Mouse (Mus musculus): ENCODE results near the gene Fam110c. TPM values are rescaled to one million over a fixed set of nuclear protein-coding genes. Genes with fewer than 3 reads are reported as not detected.
A peak's percentile ranks its signal among the peaks of the same experiment; 100 is the strongest.

Gene Fam110c
- polyA plus RNA-seq, 1 experiment from 2014 or later, result 0.63 TPM

DNA sequence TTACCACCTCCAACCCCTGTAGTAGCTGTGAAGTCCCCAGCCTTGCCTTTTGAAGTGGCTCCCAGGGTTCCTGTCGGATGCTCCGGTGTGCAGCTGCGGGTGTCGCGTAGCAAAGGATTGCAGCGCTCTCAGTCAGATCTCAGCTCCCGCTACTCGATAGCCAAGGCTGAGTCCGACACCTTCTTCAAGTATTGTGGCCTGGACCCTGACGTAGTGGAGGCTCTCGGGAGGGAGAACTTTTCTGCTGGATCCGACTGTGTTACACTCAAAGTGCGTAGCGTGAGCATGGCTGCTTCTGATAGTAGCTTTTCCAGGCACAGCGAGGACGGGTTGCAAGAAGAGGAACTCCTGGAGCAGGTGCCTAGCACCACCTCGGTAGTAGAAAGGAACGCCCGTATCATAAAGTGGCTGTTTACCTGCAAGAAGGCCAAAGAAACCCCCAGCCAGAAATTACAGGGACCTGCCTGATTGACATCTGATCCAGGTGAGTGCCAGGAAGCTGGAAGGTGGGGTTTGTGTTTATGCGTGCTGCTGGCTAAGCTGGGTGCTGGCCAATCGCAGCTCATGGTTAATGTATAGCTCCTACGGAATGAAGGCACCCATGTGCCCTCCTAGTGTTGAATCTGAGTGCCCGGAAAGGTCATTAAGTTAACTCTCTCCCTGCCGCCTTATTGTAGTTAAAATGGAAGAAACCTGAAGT, 1.3 kb downstream of the Fam110c start:
- under 1% methylated on average over 24 of the region's 24 CpGs for WGBS
- ATAC-seq (ENCODE audit: low read depth) (peak; percentile 23; the same call in 1 of the 2 replicates), DNase-seq (ENCODE audit: low spot score) (peak; percentile 23)
- peak overlapping the region; percentile 93 for H3K4me2 ChIP-seq (ENCODE audit: low read depth, low read length)
- H3K27me3 ChIP-seq (replicated peaks; ENCODE audit: control insufficient read depth, insufficient read depth, low read length), result peaks cover 51% of the 10 kb centered on the region
- no peaks in the 10 kb centered on the region for H3K9me3 ChIP-seq (ENCODE audit: control insufficient read depth, low read length)
- H3K36me3 ChIP-seq (ENCODE audit: control insufficient read depth, insufficient read depth, low read length), result no peaks in the 10 kb centered on the region
- H3K4me1 ChIP-seq (ENCODE audit: control insufficient read depth, insufficient read depth, low read length), result 0 out of 2 replicates have a peak, but pooled peaks cover 6% of the 10 kb centered on the region
- H3K9ac ChIP-seq (ENCODE audit: low read depth, low read length), result peak overlapping the region; percentile 1; the same call in 1 of the 2 replicates
- H3K4me3 ChIP-seq (ENCODE audit: low read depth, low read length), result peak overlapping the region; percentile 33
- H3K27ac ChIP-seq (replicated peaks; ENCODE audit: low read depth, low read length), result no peak overlapping the region

DNA sequence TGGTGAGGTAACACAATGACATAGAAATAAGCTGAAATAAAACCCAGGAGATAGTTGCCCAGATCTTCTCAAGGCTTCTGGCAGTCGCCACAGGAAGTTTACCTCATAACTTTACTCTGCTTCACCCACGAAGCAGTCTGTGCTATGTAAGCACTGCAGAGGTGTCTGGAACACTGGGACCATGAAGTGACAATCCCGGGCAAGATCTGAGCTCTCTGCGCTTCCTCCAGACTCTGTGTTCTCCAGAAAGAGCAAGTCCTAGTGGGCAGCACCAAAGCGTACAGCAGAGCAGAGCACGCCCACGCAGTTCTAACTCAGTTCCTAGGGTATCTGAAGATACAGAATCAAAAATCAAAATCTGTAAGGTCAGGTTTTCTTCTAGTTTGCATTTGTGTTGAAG, 3.4 kb downstream of the Fam110c start:
- Histone ChIP-seq H3K4me1 (ENCODE audit: control insufficient read depth, insufficient read depth, low read length) (0 out of 2 replicates have a peak, but pooled peaks cover 6% of the 10 kb centered on the region), H3K27me3 (replicated peaks; ENCODE audit: control insufficient read depth, insufficient read depth, low read length) (peaks cover 48% of the 10 kb centered on the region), H3K4me3 (ENCODE audit: low read depth, low read length) (no peak overlapping the region), H3K9me3 (ENCODE audit: control insufficient read depth, low read length) (no peaks in the 10 kb centered on the region), H3K9ac (ENCODE audit: low read depth, low read length) (no peak overlapping the region), H3K27ac (replicated peaks; ENCODE audit: low read depth, low read length) (no peak overlapping the region), H3K36me3 (ENCODE audit: control insufficient read depth, insufficient read depth, low read length) (no peaks in the 10 kb centered on the region), H3K4me2 (ENCODE audit: low read depth, low read length) (no peak overlapping the region)
- 72% methylated on average over 7 of the region's 7 CpGs for WGBS
- DNase-seq (ENCODE audit: low spot score) (no peak), ATAC-seq (ENCODE audit: low read depth) (no peak)

- peaks cover 38% of the 10 kb centered on the region for H3K27me3 ChIP-seq (replicated peaks; ENCODE audit: control insufficient read depth, insufficient read depth, low read length)
- H3K27ac ChIP-seq (replicated peaks; ENCODE audit: low read depth, low read length), result no peak overlapping the region
- H3K9ac ChIP-seq (ENCODE audit: low read depth, low read length), result no peak overlapping the region
- ATAC-seq (ENCODE audit: low read depth), result no peak
- no peaks in the 10 kb centered on the region for H3K36me3 ChIP-seq (ENCODE audit: control insufficient read depth, insufficient read depth, low read length)
- no peak for DNase-seq (ENCODE audit: low spot score)
- 61% methylated on average over 4 of the region's 4 CpGs for WGBS
- no peak overlapping the region for H3K4me2 ChIP-seq (ENCODE audit: low read depth, low read length)
- no peaks in the 10 kb centered on the region for H3K9me3 ChIP-seq (ENCODE audit: control insufficient read depth, low read length)
- 0 out of 2 replicates have a peak, but pooled peaks cover 6% of the 10 kb centered on the region for H3K4me1 ChIP-seq (ENCODE audit: control insufficient read depth, insufficient read depth, low read length)
- no peak overlapping the region for H3K4me3 ChIP-seq (ENCODE audit: low read depth, low read length)
Measured at GRCm38 (mm10) chr12:31078030-31078429, 4.4 kb downstream of the Fam110c start.

DNA sequence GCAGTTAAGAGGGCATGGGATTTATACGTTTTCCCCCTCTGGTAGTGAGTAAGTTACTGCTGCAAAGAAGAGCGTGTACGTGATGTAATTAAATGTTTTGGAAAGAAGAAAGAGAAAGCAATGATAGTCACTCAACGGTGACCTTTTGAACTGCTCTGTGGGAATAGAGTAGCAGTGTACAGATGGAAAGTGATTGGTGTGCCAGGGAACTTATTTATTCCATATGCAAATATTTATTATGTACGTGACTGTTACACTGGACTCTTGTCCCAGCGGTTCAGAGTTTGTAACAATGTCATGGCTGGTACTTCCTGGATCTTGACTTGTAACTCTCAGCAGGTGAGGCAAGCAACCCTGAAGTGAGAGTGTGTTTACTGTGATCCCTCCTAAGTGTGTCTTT, 6.7 kb downstream of the Fam110c start:
- no peak overlapping the region for H3K4me3 ChIP-seq (ENCODE audit: low read depth, low read length)
- H3K4me2 ChIP-seq (ENCODE audit: low read depth, low read length), result no peak overlapping the region
- H3K9me3 ChIP-seq (ENCODE audit: control insufficient read depth, low read length), result no peaks in the 10 kb centered on the region
- 59% methylated on average over 6 of the region's 6 CpGs for WGBS
- peaks cover 21% of the 10 kb centered on the region for H3K27me3 ChIP-seq (replicated peaks; ENCODE audit: control insufficient read depth, insufficient read depth, low read length)
- H3K4me1 ChIP-seq (ENCODE audit: control insufficient read depth, insufficient read depth, low read length), result no peaks in the 10 kb centered on the region
- no peak for DNase-seq (ENCODE audit: low spot score)
- no peak overlapping the region for H3K9ac ChIP-seq (ENCODE audit: low read depth, low read length)
- H3K27ac ChIP-seq (replicated peaks; ENCODE audit: low read depth, low read length), result no peak overlapping the region
- H3K36me3 ChIP-seq (ENCODE audit: control insufficient read depth, insufficient read depth, low read length), result no peaks in the 10 kb centered on the region
- no peak for ATAC-seq (ENCODE audit: low read depth)

DNA sequence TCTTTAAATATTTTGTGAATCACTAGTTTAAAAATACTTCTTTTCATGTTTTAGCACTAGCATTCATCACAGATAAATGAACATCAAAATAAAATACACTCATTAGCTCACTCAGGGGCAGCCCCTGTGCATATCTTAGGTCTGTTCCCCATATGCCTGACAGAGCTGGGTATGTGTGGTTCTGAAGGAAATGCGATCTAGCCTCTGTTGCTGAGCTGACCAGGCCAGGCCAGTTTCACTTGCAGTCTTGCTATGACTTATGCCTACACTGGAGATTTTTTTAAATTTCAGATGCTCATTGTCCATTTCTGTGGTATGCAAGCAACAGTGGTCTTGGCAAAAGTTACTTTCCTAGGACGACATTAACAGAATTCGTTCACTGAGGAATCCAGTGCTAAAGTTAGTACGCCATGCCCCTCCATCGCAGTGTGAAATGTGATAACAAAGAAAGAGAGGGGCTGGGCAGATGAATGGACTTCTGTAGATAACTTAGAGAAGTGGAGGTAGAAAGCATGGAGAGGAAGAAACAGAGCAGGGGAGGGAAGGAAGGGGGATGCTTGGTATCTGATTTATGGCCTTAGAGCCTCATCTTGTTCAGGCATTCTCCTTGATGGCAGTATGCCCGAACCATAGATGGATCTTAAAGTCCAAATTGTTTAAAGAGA, 7.4 kb downstream of the Fam110c start:
- DNase-seq (ENCODE audit: low spot score), result no peak
- 87% methylated on average over 6 of the region's 6 CpGs for WGBS
- Histone ChIP-seq H3K9ac (ENCODE audit: low read depth, low read length) (no peak overlapping the region), H3K9me3 (ENCODE audit: control insufficient read depth, low read length) (no peaks in the 10 kb centered on the region), H3K27me3 (replicated peaks; ENCODE audit: control insufficient read depth, insufficient read depth, low read length) (peaks cover 15% of the 10 kb centered on the region), H3K4me3 (ENCODE audit: low read depth, low read length) (no peak overlapping the region), H3K36me3 (ENCODE audit: control insufficient read depth, insufficient read depth, low read length) (no peaks in the 10 kb centered on the region), H3K4me1 (ENCODE audit: control insufficient read depth, insufficient read depth, low read length) (no peaks in the 10 kb centered on the region), H3K4me2 (ENCODE audit: low read depth, low read length) (no peak overlapping the region), H3K27ac (replicated peaks; ENCODE audit: low read depth, low read length) (no peak overlapping the region)
- ATAC-seq (ENCODE audit: low read depth), result no peak

DNA sequence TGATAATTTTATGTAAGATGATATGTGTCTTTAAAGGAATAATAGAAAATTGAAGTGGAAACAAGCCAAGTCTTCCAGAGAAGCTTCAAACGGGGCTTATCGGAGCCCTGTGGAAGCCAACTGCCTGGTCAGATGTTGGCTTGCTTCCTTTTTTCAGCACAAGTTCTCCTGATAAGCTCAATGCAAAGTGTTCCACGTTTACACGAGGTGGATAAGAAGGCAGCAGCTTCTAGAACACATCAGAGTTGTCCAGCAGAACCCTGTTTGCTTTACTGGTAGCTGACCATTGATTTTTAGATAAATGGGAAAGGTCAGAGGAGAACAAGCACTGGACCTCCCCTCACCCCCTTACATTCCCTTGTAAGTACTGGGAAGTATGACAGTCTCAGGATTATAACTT, 9.3 kb downstream of the Fam110c start:
- no peak overlapping the region for H3K4me2 ChIP-seq (ENCODE audit: low read depth, low read length)
- no peak for ATAC-seq (ENCODE audit: low read depth)
- peak; percentile 24 for DNase-seq (ENCODE audit: low spot score)
- no peak overlapping the region for H3K4me3 ChIP-seq (ENCODE audit: low read depth, low read length)
- no peaks in the 10 kb centered on the region for H3K27me3 ChIP-seq (replicated peaks; ENCODE audit: control insufficient read depth, insufficient read depth, low read length)
- no peaks in the 10 kb centered on the region for H3K4me1 ChIP-seq (ENCODE audit: control insufficient read depth, insufficient read depth, low read length)
- no peak overlapping the region for H3K27ac ChIP-seq (replicated peaks; ENCODE audit: low read depth, low read length)
- no peak overlapping the region for H3K9ac ChIP-seq (ENCODE audit: low read depth, low read length)
- H3K9me3 ChIP-seq (ENCODE audit: control insufficient read depth, low read length), result no peaks in the 10 kb centered on the region
- no peaks in the 10 kb centered on the region for H3K36me3 ChIP-seq (ENCODE audit: control insufficient read depth, insufficient read depth, low read length)
- 61% methylated on average over 4 of the region's 4 CpGs for WGBS

DNA sequence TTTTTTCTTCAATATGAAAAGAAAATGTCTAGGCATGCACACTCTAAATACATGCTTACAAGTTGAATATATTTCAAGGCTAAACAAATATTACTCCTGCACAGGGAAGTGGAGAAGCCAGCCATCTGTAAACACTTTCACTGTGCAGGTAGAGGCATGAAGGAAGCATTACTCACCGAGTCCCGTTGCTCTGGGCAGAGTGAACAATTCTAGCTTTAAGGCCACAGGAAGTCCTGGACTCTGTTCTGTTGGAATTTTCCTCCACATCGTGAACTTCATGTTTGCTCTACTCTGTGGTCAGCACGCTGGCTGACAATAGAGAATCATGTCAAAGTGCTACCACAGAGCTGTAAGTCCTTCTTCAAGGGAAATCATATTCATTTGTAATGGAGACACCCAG, 9.7 kb downstream of the Fam110c start:
- Histone ChIP-seq H3K4me2 (ENCODE audit: low read depth, low read length) (no peak overlapping the region), H3K9me3 (ENCODE audit: control insufficient read depth, low read length) (no peaks in the 10 kb centered on the region), H3K36me3 (ENCODE audit: control insufficient read depth, insufficient read depth, low read length) (no peaks in the 10 kb centered on the region), H3K4me3 (ENCODE audit: low read depth, low read length) (no peak overlapping the region), H3K27ac (replicated peaks; ENCODE audit: low read depth, low read length) (no peak overlapping the region), H3K4me1 (ENCODE audit: control insufficient read depth, insufficient read depth, low read length) (no peaks in the 10 kb centered on the region), H3K27me3 (replicated peaks; ENCODE audit: control insufficient read depth, insufficient read depth, low read length) (no peaks in the 10 kb centered on the region), H3K9ac (ENCODE audit: low read depth, low read length) (no peak overlapping the region)
- ATAC-seq (ENCODE audit: low read depth) (no peak), DNase-seq (ENCODE audit: low spot score) (no peak)
- WGBS, result 65% methylated on average over 4 of the region's 4 CpGs

DNA sequence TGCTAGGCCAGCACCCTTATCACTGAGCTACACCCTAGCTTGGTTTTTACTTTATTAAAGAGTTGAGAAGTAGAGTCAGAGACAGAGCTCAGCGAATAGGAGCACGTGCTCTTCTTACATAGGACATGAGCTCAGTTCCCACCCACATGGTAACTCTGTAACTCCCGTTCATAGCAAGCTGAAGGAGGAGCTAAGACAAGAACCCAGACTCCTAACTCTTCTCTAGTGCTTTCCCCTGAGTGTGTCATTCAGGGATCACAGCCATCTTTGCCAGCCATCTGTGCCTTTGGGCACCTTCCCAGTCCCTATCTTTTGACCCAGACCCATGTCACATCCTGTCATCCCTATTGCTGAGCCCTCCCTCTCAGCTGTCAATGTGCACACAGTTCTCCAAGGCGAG, 13.4 kb downstream of the Fam110c start:
- ATAC-seq (ENCODE audit: low read depth) (no peak), DNase-seq (ENCODE audit: low spot score) (no peak)
- Histone ChIP-seq H3K4me1 (ENCODE audit: control insufficient read depth, insufficient read depth, low read length) (no peaks in the 10 kb centered on the region), H3K4me3 (ENCODE audit: low read depth, low read length) (no peak overlapping the region), H3K36me3 (ENCODE audit: control insufficient read depth, insufficient read depth, low read length) (no peaks in the 10 kb centered on the region), H3K9ac (ENCODE audit: low read depth, low read length) (no peak overlapping the region), H3K27me3 (replicated peaks; ENCODE audit: control insufficient read depth, insufficient read depth, low read length) (no peaks in the 10 kb centered on the region), H3K27ac (replicated peaks; ENCODE audit: low read depth, low read length) (no peak overlapping the region), H3K9me3 (ENCODE audit: control insufficient read depth, low read length) (no peaks in the 10 kb centered on the region), H3K4me2 (ENCODE audit: low read depth, low read length) (no peak overlapping the region)
- WGBS, result 86% methylated on average over 4 of the region's 4 CpGs

DNA sequence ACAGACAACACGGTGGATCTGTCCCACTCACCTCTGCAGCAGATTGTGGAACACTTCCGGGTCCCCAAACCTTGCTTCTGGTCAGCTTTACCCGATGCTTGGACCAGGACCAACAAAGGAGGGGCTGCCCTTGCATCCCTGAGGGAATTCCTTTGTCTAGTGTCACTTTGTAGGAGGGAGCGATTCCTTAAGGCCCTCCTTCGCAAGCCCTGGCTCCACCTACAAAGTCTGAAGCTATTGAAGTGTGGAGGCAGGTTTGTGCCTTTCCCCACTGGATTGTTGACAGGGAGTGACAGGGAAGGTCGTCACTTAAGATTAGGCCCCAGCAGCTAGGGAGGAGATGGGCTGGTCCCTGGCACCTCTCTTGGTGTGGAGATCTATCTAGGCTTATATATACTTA, 16.7 kb downstream of the Fam110c start:
- no peak overlapping the region for H3K9ac ChIP-seq (ENCODE audit: low read depth, low read length)
- no peak overlapping the region for H3K4me3 ChIP-seq (ENCODE audit: low read depth, low read length)
- H3K36me3 ChIP-seq (ENCODE audit: control insufficient read depth, insufficient read depth, low read length), result no peaks in the 10 kb centered on the region
- DNase-seq (ENCODE audit: low spot score) (no peak), ATAC-seq (ENCODE audit: low read depth) (no peak)
- no peaks in the 10 kb centered on the region for H3K9me3 ChIP-seq (ENCODE audit: control insufficient read depth, low read length)
- WGBS, result 25% methylated on average over 6 of the region's 6 CpGs
- H3K4me1 ChIP-seq (ENCODE audit: control insufficient read depth, insufficient read depth, low read length), result no peaks in the 10 kb centered on the region
- no peaks in the 10 kb centered on the region for H3K27me3 ChIP-seq (replicated peaks; ENCODE audit: control insufficient read depth, insufficient read depth, low read length)
- no peak overlapping the region for H3K4me2 ChIP-seq (ENCODE audit: low read depth, low read length)
- H3K27ac ChIP-seq (replicated peaks; ENCODE audit: low read depth, low read length), result no peak overlapping the region
